Mouse (Mus musculus) brain, embryonic 14.5 days (tissue): ENCODE measurements at regions not wholly inside any gene's neighbourhood (a gene's known extent, or its start where the extent isn't known, plus 50 kb on each side); places are given as distances from the start of the nearest gene placed in this dataset.

Experiments used
- DNase-seq: peaks from one replicate; pipeline ENCODE4 v3.0.0-alpha.2; 2011; ENCODE audit warnings: low read depth
- CTCF ChIP-seq: fragments of 200-500 bp; IDR thresholded peaks from 2 replicates; pipeline ENCODE4 v1.5.1; 2012; ENCODE audit warnings: inconsistent platforms, mild to moderate bottlenecking, moderate library complexity, borderline replicate concordance; ENCODE audit not compliant: insufficient read depth, insufficient read length; ENCODE audit errors: extremely low read depth
- POLR2A ChIP-seq: fragments of 200-500 bp; IDR thresholded peaks from 2 replicates; pipeline ENCODE4 v1.6.1; 2012; ENCODE audit warnings: mild to moderate bottlenecking, inconsistent platforms, borderline replicate concordance; ENCODE audit not compliant: poor library complexity, insufficient read depth, insufficient read length, severe bottlenecking; ENCODE audit errors: extremely low read depth

DNA sequence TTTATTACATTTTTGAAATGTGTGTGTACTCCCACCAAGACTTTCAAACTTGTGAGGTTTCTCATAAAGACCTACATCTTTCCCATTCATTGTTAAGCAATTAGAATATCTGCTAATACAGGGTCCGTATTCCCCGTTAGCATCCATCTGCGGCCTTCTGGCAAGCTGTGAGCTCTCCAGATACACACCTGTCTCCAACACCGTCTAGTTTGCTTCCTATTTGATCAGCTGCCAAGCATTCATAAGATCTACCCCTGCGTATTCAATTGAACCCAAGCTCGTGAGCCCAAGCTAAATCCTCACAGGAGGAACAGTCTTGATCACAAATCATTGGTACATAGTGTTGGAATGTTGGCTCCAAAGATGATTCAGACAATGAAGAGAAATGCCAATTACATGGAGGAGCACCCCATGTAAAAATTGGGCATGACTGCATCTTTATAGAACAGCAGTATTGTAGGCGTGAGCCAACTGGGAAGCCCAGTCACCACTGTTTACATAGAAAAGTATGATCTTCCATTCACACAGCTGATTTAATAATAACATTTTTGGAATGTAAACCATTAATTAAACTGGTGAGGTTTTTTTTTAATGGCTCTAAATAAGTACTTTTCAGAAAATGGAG is 133.1 kb downstream of the Mreg start:
- TF ChIP-seq POLR2A (no peak), CTCF (no peak)

DNA sequence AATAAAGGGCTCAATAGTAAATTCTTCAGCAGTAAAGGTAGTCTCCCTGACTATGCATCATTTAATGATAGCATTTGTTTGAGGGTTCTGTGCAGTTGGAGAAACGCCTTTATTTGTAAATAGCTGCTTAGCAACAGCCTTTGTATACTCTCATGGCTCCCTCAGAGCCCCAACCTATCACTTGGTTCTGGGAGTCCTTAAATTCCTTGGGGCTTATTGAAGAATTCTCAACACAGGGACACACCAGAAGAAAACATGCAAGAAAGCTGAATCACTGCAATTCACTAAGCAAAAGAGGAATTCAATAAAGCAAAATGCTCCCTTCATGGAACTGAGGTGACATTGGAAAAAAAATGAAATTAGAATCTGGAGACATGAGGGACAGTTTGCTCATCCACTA is 135.8 kb downstream of the Mreg start:
- DNase-seq, result no peak
- TF ChIP-seq CTCF, result no peak
- TF ChIP-seq POLR2A, result no peak

More for the DNA sequence above, 133.1 kb downstream of the Mreg start:
- peak; percentile 67 for DNase-seq

DNA sequence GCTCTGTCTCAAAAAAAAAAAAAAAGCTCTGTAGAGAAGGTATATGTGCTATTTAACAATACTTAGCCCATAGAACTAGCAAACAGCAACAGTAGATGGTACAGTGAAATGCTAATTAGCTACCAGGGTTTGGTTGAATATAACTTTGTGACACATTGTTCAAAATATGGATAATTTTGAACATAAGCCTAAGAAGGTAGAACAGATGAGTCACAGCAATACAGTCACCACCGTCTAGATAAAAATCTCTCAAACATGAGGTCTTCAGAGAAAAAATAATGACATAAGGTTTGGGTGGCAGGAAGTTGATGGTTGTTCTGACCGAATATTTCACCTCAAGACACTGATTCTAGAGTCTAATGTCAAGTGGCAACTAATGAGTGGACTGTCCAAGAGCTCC is 136.6 kb downstream of the Mreg start:
- no peak for DNase-seq

DNA sequence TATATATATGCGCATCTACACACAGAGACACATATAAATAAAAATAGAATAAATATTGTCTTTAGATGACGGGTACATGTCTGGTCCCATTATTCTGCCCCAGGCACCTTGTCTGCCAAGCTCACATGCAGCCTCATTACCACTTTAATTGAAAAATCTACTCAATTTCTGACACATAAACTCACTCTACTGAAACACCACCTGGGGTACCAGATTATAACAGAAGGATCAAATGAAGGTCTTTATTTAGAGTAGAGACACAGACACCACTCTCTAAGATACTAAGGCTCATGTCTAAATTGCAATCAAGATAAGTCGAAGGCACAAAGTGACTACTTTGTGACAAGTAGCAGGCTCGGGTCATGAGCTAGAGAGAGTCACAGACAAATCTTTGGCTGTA is 138.9 kb downstream of the Mreg start:
- no peak for TF ChIP-seq CTCF
- no peak for TF ChIP-seq POLR2A
- peak; percentile 39 for DNase-seq

More for the DNA sequence above, 136.6 kb downstream of the Mreg start:
- TF ChIP-seq POLR2A (no peak), CTCF (no peak)

- TF ChIP-seq POLR2A, result no peak
- no peak for TF ChIP-seq CTCF
- no peak for DNase-seq
Measured at GRCm38 (mm10) chr1:72070489-72070888, 141.6 kb downstream of the Mreg start.

DNA sequence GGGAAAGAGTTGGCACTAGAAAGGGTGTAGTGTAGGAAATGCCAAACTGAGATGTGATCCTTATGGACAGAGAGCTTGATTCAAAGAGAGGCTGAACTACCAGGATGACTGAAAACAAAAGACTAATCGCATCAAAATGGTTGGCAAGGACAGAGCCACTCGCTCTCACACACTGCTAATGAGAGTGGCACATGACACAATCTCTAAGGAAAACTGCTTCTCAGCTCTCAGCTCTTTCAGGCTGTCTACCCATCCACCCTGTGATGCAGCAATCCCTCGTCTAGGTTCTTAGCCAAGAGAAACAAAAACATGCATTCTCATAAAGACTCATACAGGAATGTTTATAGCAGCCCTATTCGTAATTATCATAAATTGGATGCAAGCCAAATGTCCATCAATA is 143.1 kb downstream of the Mreg start:
- peak; percentile 87 for DNase-seq
- no peak for TF ChIP-seq POLR2A
- no peak for TF ChIP-seq CTCF

- DNase-seq, result peak; percentile 85
- no peak for TF ChIP-seq POLR2A
- no peak for TF ChIP-seq CTCF
Measured at GRCm38 (mm10) chr1:72065090-72065489, 147.0 kb downstream of the Mreg start.

GRCm38 (mm10) chr1:72060393-72060792 is 151.7 kb downstream of the Mreg start:
- TF ChIP-seq POLR2A, result no peak
- no peak for TF ChIP-seq CTCF
- DNase-seq, result no peak

- TF ChIP-seq POLR2A (no peak), CTCF (no peak)
- DNase-seq, result no peak
Measured at GRCm38 (mm10) chr1:72058045-72058703, 153.9 kb downstream of the Mreg start.

GRCm38 (mm10) chr1:72054541-72054940 is 157.6 kb downstream of the Mreg start:
- TF ChIP-seq POLR2A (no peak), CTCF (no peak)
- DNase-seq, result no peak

DNA sequence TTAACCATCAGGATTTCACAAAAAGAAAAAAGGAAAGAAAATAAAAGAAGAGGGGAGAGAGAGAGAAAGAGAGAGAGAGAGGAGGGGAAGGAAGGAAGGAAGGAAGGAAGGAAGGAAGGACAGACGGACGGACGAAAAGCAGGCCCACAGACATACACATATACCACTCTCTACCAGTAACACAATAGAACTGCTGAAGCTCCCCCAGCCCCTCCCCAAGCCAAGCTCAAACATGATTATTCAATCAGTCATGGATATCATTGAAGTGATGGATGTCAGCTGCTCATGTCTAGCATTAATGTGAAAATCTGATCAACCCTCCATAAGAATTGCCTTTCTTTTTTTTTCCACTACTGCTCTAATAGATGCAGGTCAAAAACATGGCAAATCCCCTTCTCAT is 161.2 kb downstream of the Mreg start:
- no peak for TF ChIP-seq POLR2A
- TF ChIP-seq CTCF, result no peak
- DNase-seq, result no peak

DNA sequence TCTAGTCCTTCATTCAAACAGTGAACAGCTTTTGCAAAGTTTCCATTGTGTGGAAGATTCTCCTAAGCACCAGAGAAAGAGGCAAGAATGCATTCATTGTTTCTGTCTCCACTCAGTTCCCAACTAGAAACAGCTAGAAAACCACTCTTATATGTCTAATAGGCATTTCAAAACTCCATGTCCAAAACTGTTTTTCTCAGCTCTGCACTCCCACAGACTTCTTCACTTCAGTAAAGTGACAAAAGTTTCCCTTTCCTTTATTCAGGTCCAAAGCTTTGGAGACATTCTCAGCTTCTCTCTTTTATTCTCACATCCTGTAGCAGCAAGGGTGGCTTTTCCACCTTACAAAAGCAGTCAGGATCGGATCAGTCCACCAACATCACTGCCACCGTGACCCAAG is 166.0 kb downstream of the Mreg start:
- TF ChIP-seq CTCF, result no peak
- no peak for TF ChIP-seq POLR2A
- no peak for DNase-seq
